8 mouse cellular contexts compared by ENCODE assay signal in the genomic region with DNA sequence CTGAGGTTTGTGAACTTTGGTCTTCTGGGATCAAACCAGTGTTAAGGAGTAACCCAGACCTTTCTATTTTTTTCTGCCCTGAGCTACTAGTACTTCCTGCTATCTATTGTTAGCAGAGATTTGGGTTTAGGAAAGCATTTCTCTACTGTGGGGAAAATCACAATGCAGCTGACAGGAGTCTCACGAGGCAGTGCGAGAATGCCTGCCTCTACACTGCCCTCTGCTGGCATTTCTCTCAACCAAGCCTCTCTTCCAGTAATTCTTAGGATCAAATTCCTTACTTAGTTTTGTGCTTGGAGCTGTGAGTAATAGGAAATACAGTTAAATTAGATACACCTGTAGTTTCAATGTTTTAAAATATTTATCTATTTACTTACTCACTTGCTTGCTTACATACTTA.
DNase-seq lines count a peak whose midpoint lies in the region; ATAC-seq and TF ChIP-seq lines count a peak whose summit lies in the region.

No protein-coding gene starts in this region.

- H3K9ac ChIP-seq in intestine, postnatal 0 days (ENCODE audit: low read depth, low read length) = no peak overlapping the region

- H3K9me3 ChIP-seq in intestine, postnatal 0 days (ENCODE audit: control insufficient read depth) = no peaks in the 10 kb centered on the region

- H3K27me3 ChIP-seq in cerebellum, adult 2 months (ENCODE audit: control insufficient read depth, insufficient read depth, low read length) = no peaks in the 10 kb centered on the region
- H3K27me3 ChIP-seq in intestine, postnatal 0 days (replicated peaks; ENCODE audit: control insufficient read depth, insufficient read depth, low read length) = no peaks in the 10 kb centered on the region

- H3K4me2 ChIP-seq in intestine, postnatal 0 days (replicated peaks; ENCODE audit: low read depth) = no peak overlapping the region

- 2% methylated on average over 2 of the region's 2 CpGs for WGBS in cerebellum, adult 2 months
- 5% methylated on average over 2 of the region's 2 CpGs for WGBS in intestine, postnatal 0 days

- peak; percentile 61 for TF ChIP-seq CTCF in cerebellum, adult 2 months (IDR thresholded peaks at IDR 0.05; ENCODE audit: borderline replicate concordance, insufficient read depth, low read depth, low read length)
- peak; percentile 87 for TF ChIP-seq CTCF in intestine, postnatal 0 days (IDR thresholded peaks at IDR 0.05; ENCODE audit: low read depth)

- H3K27ac ChIP-seq in cerebellum, adult 2 months (ENCODE audit: insufficient read depth, low read length) = no peak overlapping the region
- H3K27ac ChIP-seq in intestine, postnatal 0 days (ENCODE audit: low read depth, low read length) = no peak overlapping the region

- H3K4me3 ChIP-seq in cerebellum, adult 2 months (replicated peaks; ENCODE audit: insufficient read depth, low read depth, low read length) = no peak overlapping the region
- H3K4me3 ChIP-seq in intestine, postnatal 0 days (ENCODE audit: low read depth, low read length) = no peak overlapping the region

- DNase-seq in 3T3-L1 (ENCODE audit: low read depth, low spot score) (peak; percentile 73), ES-CJ7 (ENCODE audit: low read depth, low spot score) (peak; percentile 59)
- peak; percentile 33 to 36 for DNase-seq in cerebellum, adult 2 months
- peak; percentile 43 to 60 for DNase-seq in left cerebral cortex, postnatal 36 days (ENCODE audit: low spot score in 2 of 2)
- peak; percentile 59 for DNase-seq in thymus, postnatal 4 days

- peak; percentile 92 for ATAC-seq in frontal cortex, adult (ENCODE audit: low TSS enrichment)
- ATAC-seq in intestine, postnatal 0 days = no peak
- ATAC-seq in monocyte, adult 5-6 weeks (replicated peaks; ENCODE audit: insufficient number of reproducible peaks, low FRiP score, low TSS enrichment, poor library complexity, severe bottlenecking) = 0 out of 2 replicates have a peak, but pooled peaks have one; percentile 53

- no peaks in the 10 kb centered on the region for H3K36me3 ChIP-seq in intestine, postnatal 0 days (ENCODE audit: control insufficient read depth, insufficient read depth)

- TF ChIP-seq POLR2A in cerebellum, adult 2 months (IDR thresholded peaks at IDR 0.05; ENCODE audit: borderline replicate concordance, insufficient read depth, low read length) = no peak

- no peaks in the 10 kb centered on the region for H3K4me1 ChIP-seq in cerebellum, adult 2 months (ENCODE audit: control insufficient read depth, insufficient read depth, low read length)
- no peaks in the 10 kb centered on the region for H3K4me1 ChIP-seq in intestine, postnatal 0 days (replicated peaks; ENCODE audit: control insufficient read depth, insufficient read depth, low read length)

- intact Hi-C loops in left cerebral cortex, postnatal 36 days (cut with DNase I) = loop anchor here (2.0 to 10.0 kb wide), 2 partner anchors 93 to 435 kb away; no protein-coding TSS in a partner anchor
